Mouse (Mus musculus): ENCODE measurements around the gene Hbp1. TPM values are rescaled to one million over a fixed set of nuclear protein-coding genes. Genes with fewer than 3 reads are reported as not detected.

Gene Hbp1
- polyA plus RNA-seq, 1 experiment from 2014 or later: 44.7 TPM

DNA sequence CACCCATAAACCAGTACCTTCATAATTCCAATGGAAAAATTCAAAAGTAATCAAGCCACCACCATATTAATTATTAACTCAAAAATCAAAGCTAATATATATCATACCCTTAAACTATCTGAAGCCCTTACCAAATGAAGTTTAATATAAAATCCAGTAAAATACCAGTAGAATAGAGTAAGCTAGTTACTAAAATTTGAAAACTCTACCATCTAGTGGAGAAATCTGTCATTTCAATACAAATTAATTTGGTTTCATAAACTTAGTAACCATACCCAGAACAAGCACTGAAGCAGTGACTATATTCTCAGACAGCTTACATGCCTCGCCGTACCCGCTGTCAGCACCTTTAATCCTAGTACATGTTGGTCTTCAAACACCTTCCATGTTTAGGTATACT is 18.5 kb downstream of the Hbp1 start:
- Histone ChIP-seq H3K4me1 (replicated peaks) (no peaks in the 10 kb centered on the region), H3K9me3 (replicated peaks) (no peaks in the 10 kb centered on the region), H3K4me3 (replicated peaks) (no peak overlapping the region), H3K27me3 (no peaks in the 10 kb centered on the region), H3K9ac (no peak overlapping the region), H3K27ac (replicated peaks) (no peak overlapping the region), H3K36me3 (replicated peaks) (peaks cover 85% of the 10 kb centered on the region), H3K4me2 (no peak overlapping the region)
- 90% methylated on average over 3 of the region's 3 CpGs for WGBS (ENCODE audit: insufficient replicate concordance)
- no peak for ATAC-seq (ENCODE audit: insufficient read depth)

DNA sequence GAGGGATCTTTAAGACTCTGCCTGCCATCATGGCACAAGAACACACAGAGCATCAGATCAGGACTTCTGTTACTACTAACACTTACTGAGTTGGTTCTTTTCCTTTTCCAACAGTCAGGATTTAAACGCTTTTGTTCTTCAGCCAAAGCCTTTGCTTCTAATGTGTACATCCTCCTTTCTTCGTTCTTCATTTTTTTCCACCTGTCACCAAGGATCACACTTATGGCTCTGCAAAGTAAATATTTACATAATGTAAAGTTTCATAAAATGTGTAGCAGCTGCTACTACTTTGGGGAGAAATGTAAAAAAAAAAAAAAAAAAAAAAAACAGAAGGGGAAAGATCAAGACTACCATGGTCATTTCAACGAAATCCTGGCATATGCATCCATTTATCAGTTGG is 21.8 kb downstream of the Hbp1 start:
- no peaks in the 10 kb centered on the region for H3K9me3 ChIP-seq (replicated peaks)
- H3K27me3 ChIP-seq: no peaks in the 10 kb centered on the region
- ATAC-seq (ENCODE audit: insufficient read depth): no peak
- no peak overlapping the region for H3K9ac ChIP-seq
- 74% methylated on average over 3 of the region's 3 CpGs for WGBS (ENCODE audit: insufficient replicate concordance)
- H3K27ac ChIP-seq (replicated peaks): no peak overlapping the region
- H3K4me3 ChIP-seq (replicated peaks): no peak overlapping the region
- H3K4me1 ChIP-seq (replicated peaks): no peaks in the 10 kb centered on the region
- peaks cover 87% of the 10 kb centered on the region for H3K36me3 ChIP-seq (replicated peaks)
- no peak overlapping the region for H3K4me2 ChIP-seq

DNA sequence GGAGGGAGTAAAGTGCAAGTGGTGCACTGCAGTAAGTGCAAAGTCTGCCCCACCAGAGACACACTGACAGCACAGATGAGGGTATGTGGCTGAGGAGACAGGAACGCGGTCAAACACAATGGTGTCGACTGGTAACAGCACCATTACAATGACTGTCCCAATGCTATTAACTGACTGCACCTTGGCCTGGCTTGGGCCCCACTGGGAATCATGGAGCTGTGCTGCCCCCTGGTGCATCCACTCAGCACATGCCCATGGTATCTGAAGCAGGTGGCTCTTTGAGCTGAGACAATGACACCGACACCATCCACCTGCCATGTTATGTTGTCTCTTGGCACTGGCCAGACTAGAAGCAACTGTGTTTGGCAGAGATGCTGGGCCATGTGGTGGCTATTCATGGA is 23.7 kb downstream of the Hbp1 start:
- peaks cover 75% of the 10 kb centered on the region for H3K36me3 ChIP-seq (replicated peaks)
- no peak for ATAC-seq (ENCODE audit: insufficient read depth)

DNA sequence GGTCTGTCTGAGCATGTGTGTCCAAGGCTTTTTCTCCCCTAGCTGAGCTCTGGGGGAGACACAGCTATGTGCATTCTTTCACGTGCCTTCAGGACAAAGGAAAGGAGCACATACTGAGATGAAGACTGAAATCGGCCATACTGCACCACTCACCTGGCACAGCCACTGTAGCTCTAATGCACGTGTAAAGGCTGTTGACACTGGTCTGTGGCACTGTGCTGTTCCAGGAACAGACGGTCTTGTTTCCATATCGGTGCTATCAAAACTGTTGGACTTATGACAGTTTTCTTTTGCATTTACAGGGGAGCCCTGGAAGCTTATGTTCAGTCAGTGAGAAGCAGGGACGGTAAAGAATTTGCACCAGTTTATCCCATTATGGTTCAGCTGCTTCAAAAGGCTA is 25.0 kb downstream of the Hbp1 start:
- ATAC-seq (ENCODE audit: insufficient read depth): no peak
- 79% methylated on average over 6 of the region's 6 CpGs for WGBS (ENCODE audit: insufficient replicate concordance)
- no peak overlapping the region for H3K9ac ChIP-seq
- H3K4me2 ChIP-seq: no peak overlapping the region
- peaks cover 63% of the 10 kb centered on the region for H3K36me3 ChIP-seq (replicated peaks)
- peaks cover 8% of the 10 kb centered on the region; the same call in 1 of the 2 replicates for H3K4me1 ChIP-seq (replicated peaks)
- H3K9me3 ChIP-seq (replicated peaks): no peaks in the 10 kb centered on the region
- no peak overlapping the region for H3K4me3 ChIP-seq (replicated peaks)
- H3K27me3 ChIP-seq: no peaks in the 10 kb centered on the region
- no peak overlapping the region for H3K27ac ChIP-seq (replicated peaks)

More for the DNA sequence above, 23.7 kb downstream of the Hbp1 start:
- WGBS (ENCODE audit: insufficient replicate concordance): 66% methylated on average over 4 of the region's 4 CpGs
- Histone ChIP-seq H3K27ac (replicated peaks) (no peak overlapping the region), H3K4me1 (replicated peaks) (no peaks in the 10 kb centered on the region), H3K4me2 (no peak overlapping the region), H3K27me3 (no peaks in the 10 kb centered on the region), H3K9me3 (replicated peaks) (no peaks in the 10 kb centered on the region), H3K9ac (no peak overlapping the region), H3K4me3 (replicated peaks) (no peak overlapping the region)

DNA sequence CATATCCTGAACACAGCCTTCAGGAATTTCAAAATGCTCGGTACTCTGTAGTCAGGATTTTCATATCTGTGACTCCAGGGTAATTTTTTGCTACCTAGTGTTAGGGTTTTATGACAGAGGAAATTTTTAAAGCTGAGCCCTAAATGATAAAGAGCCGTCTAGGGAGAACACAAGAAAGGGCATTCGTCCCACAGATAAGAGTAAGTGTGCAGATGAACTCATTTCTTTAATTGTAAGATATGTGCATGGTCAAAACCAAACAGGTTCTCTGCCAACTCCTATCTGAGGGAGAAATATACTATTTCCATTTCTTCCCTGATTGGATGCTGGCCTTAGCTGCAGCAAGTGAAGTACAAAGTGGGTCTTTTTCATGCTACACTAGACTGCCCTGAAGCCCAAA is 26.2 kb downstream of the Hbp1 start:
- no peak for ATAC-seq (ENCODE audit: insufficient read depth)
- Histone ChIP-seq H3K9ac (no peak overlapping the region), H3K4me2 (no peak overlapping the region), H3K36me3 (replicated peaks) (peaks cover 54% of the 10 kb centered on the region), H3K27me3 (no peaks in the 10 kb centered on the region), H3K4me3 (replicated peaks) (no peak overlapping the region), H3K27ac (replicated peaks) (no peak overlapping the region; the same call in 1 of the 2 replicates), H3K9me3 (replicated peaks) (no peaks in the 10 kb centered on the region), H3K4me1 (replicated peaks) (peaks cover 9% of the 10 kb centered on the region; the same call in 1 of the 2 replicates)
- WGBS (ENCODE audit: insufficient replicate concordance): 25% methylated on average over 3 of the region's 3 CpGs

DNA sequence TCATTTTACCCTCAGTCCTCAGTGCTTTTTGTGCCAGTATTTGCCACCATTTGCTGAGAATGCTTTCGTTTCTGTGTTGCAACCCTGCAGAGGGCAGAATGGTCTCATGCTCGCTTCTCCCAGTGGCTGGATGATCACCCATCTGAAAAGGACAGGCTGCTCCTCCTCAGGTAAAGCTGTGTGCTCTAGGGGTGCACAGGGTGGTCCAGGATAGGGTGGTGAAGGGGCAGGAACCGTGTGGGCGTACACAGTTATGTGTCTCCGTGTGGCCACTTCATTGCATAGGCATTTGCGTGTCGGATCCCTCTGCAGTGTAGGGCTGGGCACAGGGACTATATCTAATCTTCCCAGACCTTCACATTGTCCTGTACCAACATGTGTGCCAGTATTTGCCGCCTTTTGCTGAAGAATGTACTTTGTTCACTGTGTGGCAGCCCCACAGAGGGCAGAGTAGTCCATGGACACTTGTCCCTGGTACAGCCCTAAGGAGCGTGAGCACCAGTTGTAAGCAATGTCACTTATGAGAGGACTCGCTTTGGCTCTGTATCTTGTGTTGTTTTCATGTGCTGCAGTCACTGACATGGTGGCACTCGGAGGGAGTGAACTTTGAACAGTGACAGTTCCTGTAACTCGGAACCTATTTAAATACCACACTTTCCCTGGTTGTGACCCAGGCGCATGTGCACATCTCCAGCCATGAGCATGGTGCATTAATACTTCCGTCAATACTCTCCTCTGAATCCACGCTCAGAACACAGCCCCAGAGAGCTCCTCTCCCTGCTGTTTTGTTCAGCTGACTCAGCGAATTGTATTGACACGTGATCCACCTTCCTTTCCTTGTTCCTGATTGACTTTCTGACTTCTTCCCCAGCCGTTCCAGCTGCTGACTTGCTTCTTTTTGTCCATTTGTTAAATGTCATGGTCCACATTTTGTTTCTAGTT is 29.6 kb downstream of the Hbp1 start:
- Histone ChIP-seq H3K27ac (replicated peaks) (no peak overlapping the region), H3K9me3 (replicated peaks) (no peaks in the 10 kb centered on the region), H3K4me3 (replicated peaks) (no peak overlapping the region), H3K4me2 (no peak overlapping the region; the same call in 1 of the 2 replicates), H3K9ac (no peak overlapping the region), H3K4me1 (replicated peaks) (peaks cover 9% of the 10 kb centered on the region; the same call in 1 of the 2 replicates), H3K27me3 (no peaks in the 10 kb centered on the region), H3K36me3 (replicated peaks) (peaks cover 26% of the 10 kb centered on the region)
- WGBS (ENCODE audit: insufficient replicate concordance): 65% methylated on average over 18 of the region's 18 CpGs
- peak; percentile 23 for ATAC-seq (ENCODE audit: insufficient read depth)

DNA sequence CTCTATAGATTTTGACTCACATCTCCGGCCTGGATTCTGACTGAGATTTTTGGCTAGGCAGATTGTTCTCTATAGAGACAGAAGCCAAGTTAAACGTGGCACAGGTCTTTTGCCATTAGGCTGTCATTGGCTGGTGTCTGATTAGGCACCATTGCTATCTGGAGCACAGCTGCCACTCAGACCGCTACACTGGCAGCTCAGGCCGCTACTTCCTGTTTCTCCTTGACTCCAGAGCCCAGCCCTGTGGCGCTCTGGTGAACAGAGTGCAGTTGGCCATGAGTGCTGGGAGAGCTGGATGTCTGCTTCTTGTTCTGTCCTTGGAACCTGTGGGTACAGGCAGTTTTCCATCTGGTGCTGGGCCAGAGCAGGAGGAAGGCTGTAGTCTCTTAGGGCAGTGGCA is 33.1 kb downstream of the Hbp1 start:
- H3K4me1 ChIP-seq (replicated peaks): peaks cover 9% of the 10 kb centered on the region; the same call in 1 of the 2 replicates
- no peak overlapping the region for H3K9ac ChIP-seq
- no peak; the same call in 1 of the 2 replicates for ATAC-seq (ENCODE audit: insufficient read depth)
- no peaks in the 10 kb centered on the region for H3K27me3 ChIP-seq
- no peak overlapping the region for H3K27ac ChIP-seq (replicated peaks)
- WGBS (ENCODE audit: insufficient replicate concordance): 35% methylated on average over 5 of the region's 5 CpGs
- H3K4me2 ChIP-seq: no peak overlapping the region
- H3K9me3 ChIP-seq (replicated peaks): no peaks in the 10 kb centered on the region
- 0 out of 2 replicates have a peak, but pooled peaks cover 5% of the 10 kb centered on the region for H3K36me3 ChIP-seq (replicated peaks)
- no peak overlapping the region for H3K4me3 ChIP-seq (replicated peaks)

DNA sequence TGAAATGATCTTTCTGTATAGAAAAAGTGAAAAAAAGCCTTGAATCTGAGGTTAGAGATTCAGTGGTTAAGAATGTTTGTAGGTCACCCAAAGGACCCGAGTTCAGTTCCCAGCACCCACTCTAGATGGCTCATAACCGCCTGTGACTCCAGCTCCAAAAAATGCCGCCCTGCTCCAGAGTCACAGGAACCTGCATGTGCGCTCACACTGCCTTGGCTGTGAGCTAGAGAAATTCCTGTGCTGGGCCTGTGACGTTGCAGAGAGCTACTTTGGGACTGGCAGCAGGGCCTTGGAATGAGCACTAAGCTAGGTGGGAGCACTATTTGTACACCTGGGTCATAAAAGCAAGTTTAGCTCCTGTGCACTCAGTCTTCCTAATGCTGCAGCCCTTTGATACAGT is 33.6 kb downstream of the Hbp1 start:
- no peak overlapping the region for H3K27ac ChIP-seq (replicated peaks)
- H3K9ac ChIP-seq: no peak overlapping the region
- H3K4me2 ChIP-seq: no peak overlapping the region
- ATAC-seq (ENCODE audit: insufficient read depth): no peak
- peaks cover 9% of the 10 kb centered on the region; the same call in 1 of the 2 replicates for H3K4me1 ChIP-seq (replicated peaks)
- no peak overlapping the region for H3K4me3 ChIP-seq (replicated peaks)
- 79% methylated on average over 5 of the region's 5 CpGs for WGBS (ENCODE audit: insufficient replicate concordance)
- no peaks in the 10 kb centered on the region for H3K27me3 ChIP-seq
- no peaks in the 10 kb centered on the region for H3K9me3 ChIP-seq (replicated peaks)
- H3K36me3 ChIP-seq (replicated peaks): 0 out of 2 replicates have a peak, but pooled peaks cover 2% of the 10 kb centered on the region

DNA sequence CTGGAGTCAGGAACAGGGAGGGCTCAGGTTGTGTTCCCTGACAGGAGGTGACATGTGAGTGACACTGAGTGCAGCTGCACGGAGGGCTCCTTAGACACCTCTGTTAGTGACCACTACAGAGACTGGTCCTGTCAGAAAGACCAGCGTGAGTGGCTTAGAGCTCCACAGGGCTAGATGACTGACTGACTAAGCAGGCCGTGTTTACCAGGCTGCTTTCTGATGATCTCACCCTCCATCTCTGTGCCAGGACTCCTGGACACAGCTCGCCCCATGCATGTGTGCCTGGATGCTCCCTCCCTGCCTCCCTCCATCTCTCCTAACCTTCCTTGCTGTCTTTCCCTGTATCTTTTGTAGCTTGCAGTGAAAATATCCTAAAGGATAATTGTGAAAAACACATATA is 36.7 kb downstream of the Hbp1 start:
- no peaks in the 10 kb centered on the region for H3K9me3 ChIP-seq (replicated peaks)
- no peak overlapping the region for H3K9ac ChIP-seq
- ATAC-seq (ENCODE audit: insufficient read depth): no peak
- no peaks in the 10 kb centered on the region for H3K36me3 ChIP-seq (replicated peaks)
- no peak overlapping the region for H3K27ac ChIP-seq (replicated peaks)
- 68% methylated on average over 4 of the region's 4 CpGs for whole genome bisulfite sequencing (ENCODE audit: insufficient replicate concordance)
- H3K4me1 ChIP-seq (replicated peaks): no peaks in the 10 kb centered on the region; the same call in 1 of the 2 replicates
- H3K4me2 ChIP-seq: no peak overlapping the region
- no peaks in the 10 kb centered on the region for H3K27me3 ChIP-seq
- no peak overlapping the region for H3K4me3 ChIP-seq (replicated peaks)

DNA sequence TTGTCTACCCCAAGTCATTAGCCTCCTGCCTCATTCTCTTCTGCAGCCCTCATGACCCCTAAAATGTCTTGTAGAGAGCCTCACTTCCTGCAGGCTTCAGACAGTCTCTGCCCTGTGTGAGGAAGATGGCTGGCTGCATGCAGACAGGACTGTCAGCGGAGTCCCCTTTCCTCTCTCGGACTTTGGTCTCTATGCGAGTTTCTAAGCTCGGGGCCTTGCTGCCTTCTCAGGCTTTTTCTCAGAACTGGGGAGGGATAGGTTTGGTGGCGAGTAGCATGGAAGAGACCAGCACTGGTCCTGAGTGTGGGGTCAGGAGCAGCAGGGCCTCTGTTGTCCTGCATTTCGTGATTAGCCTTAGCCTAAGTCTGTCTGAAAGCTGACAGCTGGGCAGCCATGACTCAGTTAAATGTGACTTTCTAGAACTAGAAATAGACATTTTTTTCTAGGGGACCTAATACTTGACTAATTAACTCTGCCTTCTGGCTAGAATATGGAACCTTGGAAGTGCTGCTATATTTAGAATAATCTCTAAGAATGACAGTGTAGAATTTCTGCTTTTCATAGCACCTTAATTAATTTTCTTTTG is 37.3 kb downstream of the Hbp1 start:
- WGBS (ENCODE audit: insufficient replicate concordance): 62% methylated on average over 6 of the region's 6 CpGs
- H3K36me3 ChIP-seq (replicated peaks): no peaks in the 10 kb centered on the region
- no peaks in the 10 kb centered on the region for H3K27me3 ChIP-seq
- H3K4me3 ChIP-seq (replicated peaks): no peak overlapping the region
- no peak overlapping the region for H3K9ac ChIP-seq
- ATAC-seq (ENCODE audit: insufficient read depth): no peak
- no peak overlapping the region for H3K4me2 ChIP-seq
- H3K4me1 ChIP-seq (replicated peaks): no peaks in the 10 kb centered on the region; the same call in 1 of the 2 replicates
- no peak overlapping the region for H3K27ac ChIP-seq (replicated peaks)
- no peaks in the 10 kb centered on the region for H3K9me3 ChIP-seq (replicated peaks)

DNA sequence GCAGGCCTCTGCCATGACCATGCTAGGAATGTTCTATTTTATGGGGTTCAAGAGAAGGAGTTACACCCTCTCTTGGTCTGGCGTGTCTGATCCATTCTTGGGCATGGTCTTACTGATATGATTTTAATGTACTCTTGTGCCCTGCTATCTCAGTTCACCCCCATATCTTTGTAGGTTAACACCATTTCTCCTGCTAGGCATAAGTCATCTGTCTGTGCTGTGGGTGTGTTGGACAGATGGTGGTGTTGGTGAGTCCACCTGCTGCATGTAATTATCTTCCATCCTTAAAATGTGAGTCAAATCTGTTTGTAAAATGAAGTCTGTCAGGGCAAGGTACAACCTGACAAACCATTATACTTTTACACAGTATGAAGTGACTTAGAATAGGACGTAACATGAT is 42.9 kb downstream of the Hbp1 start:
- WGBS (ENCODE audit: insufficient replicate concordance): 60% methylated on average over 2 of the region's 2 CpGs
- Histone ChIP-seq H3K9me3 (replicated peaks) (no peaks in the 10 kb centered on the region), H3K4me1 (replicated peaks) (peaks cover 17% of the 10 kb centered on the region), H3K27ac (replicated peaks) (no peak overlapping the region), H3K36me3 (replicated peaks) (0 out of 2 replicates have a peak, but pooled peaks cover 3% of the 10 kb centered on the region), H3K4me2 (no peak overlapping the region), H3K4me3 (replicated peaks) (no peak overlapping the region), H3K27me3 (no peaks in the 10 kb centered on the region), H3K9ac (no peak overlapping the region)
- peak; percentile 60 for ATAC-seq (ENCODE audit: insufficient read depth)

Measured in liver, embryonic 15.5 days (tissue).